Mouse (Mus musculus) retina, postnatal 1 day (tissue): ENCODE results near the gene Rpl18a.
A peak's percentile ranks its signal among the peaks of the same experiment; 100 is the strongest.
"Not testable (repeated sequence)": the region's sequence is repeated elsewhere in the genome, so short reads cannot be mapped to it uniquely, and the experiment has no call there.

Source experiments
- DNase-seq: peaks from one replicate; pipeline ENCODE4 v3.0.0-alpha.2; 2012

Gene Rpl18a

GRCm38 (mm10) chr8:70902211-70902610 is 5.0 kb upstream of the Rpl18a start:
- DNase-seq = no peak

- DNase-seq = no peak
Observed at GRCm38 (mm10) chr8:70900872-70901387, 3.7 kb upstream of the Rpl18a start.

- no peak for DNase-seq
Observed at GRCm38 (mm10) chr8:70899226-70899625, 2.0 kb upstream of the Rpl18a start.

GRCm38 (mm10) chr8:70898661-70899198 is 1.5 kb upstream of the Rpl18a start:
- DNase-seq = no peak

- peak; percentile 83 for DNase-seq
Observed at GRCm38 (mm10) chr8:70897681-70898413, 635 bp upstream of the Rpl18a start.

- DNase-seq = no peak
Observed at GRCm38 (mm10) chr8:70896316-70897020, 744 bp downstream of the Rpl18a start.

GRCm38 (mm10) chr8:70895571-70896259 is 1.5 kb downstream of the Rpl18a start:
- DNase-seq = not testable (repeated sequence)

GRCm38 (mm10) chr8:70894771-70895545 is 2.3 kb downstream of the Rpl18a start:
- no peak for DNase-seq

GRCm38 (mm10) chr8:70894385-70894720 is 2.9 kb downstream of the Rpl18a start:
- no peak for DNase-seq

- DNase-seq = peak; percentile 90
Observed at GRCm38 (mm10) chr8:70893656-70894384, 3.4 kb downstream of the Rpl18a start.

- no peak for DNase-seq
Observed at GRCm38 (mm10) chr8:70892896-70893655, 4.1 kb downstream of the Rpl18a start.

GRCm38 (mm10) chr8:70892022-70892895 is 5.0 kb downstream of the Rpl18a start, which contains the start of gene Slc5a5:
TSS of gene Slc5a5 (minus strand) at chr8:70892757.
- DNase-seq = peak; percentile 51

- DNase-seq = peak; percentile 46
Observed at GRCm38 (mm10) chr8:70891356-70891755, 5.9 kb downstream of the Rpl18a start.

GRCm38 (mm10) chr8:70890656-70891055 is 6.6 kb downstream of the Rpl18a start:
- no peak for DNase-seq

- peak; percentile 84 for DNase-seq
Observed at GRCm38 (mm10) chr8:70887669-70888068, 9.5 kb downstream of the Rpl18a start.

- peak; percentile 49 for DNase-seq
Observed at GRCm38 (mm10) chr8:70885612-70886011, 11.6 kb downstream of the Rpl18a start.

GRCm38 (mm10) chr8:70884683-70885082 is 12.5 kb downstream of the Rpl18a start:
- DNase-seq = no peak

- DNase-seq = no peak
Observed at GRCm38 (mm10) chr8:70884186-70884585, 13.0 kb downstream of the Rpl18a start.

- DNase-seq = no peak
Observed at GRCm38 (mm10) chr8:70880546-70880945, 16.7 kb downstream of the Rpl18a start.

- no peak for DNase-seq
Observed at GRCm38 (mm10) chr8:70880126-70880525, 17.1 kb downstream of the Rpl18a start.
